Mouse (Mus musculus): ENCODE measurements around the gene Tmod1.

GRCm38 (mm10) chr4:46164027-46164426, 125.3 kb downstream of the Tmod1 start:
- TF ChIP-seq POLR2A (IDR thresholded peaks at IDR 0.05; ENCODE audit: insufficient read depth, low read depth, low read length) (no peak), CTCF (IDR thresholded peaks at IDR 0.05; ENCODE audit: insufficient read depth, low read depth, low read length) (no peak)
